Mouse (Mus musculus): Measurements from ENCODE around the gene Keg1. TPM values are rescaled to one million over a fixed set of nuclear protein-coding genes. Genes with fewer than 3 reads are reported as not detected.
"Not testable (repeated sequence)": the region's sequence is repeated elsewhere in the genome, so short reads cannot be mapped to it uniquely, and the experiment has no call there.

The Keg1 gene
- not detected in 2 replicates for polyA plus RNA-seq (2015; fragmentation: Nextera tagmentation; extraction: Ambion mirVana)

- 87% methylated on average over 3 of the region's 3 CpGs for WGBS
- Histone ChIP-seq H3K36me3 (ENCODE audit: control insufficient read depth, insufficient read depth, low read length) (no peaks in the 10 kb centered on the region), H3K4me3 (ENCODE audit: low read length) (no peak within 1 kb of the TSS), H3K4me2 (ENCODE audit: low read length) (no peak within 1 kb of the TSS), H3K27ac (ENCODE audit: low read depth, low read length) (no peak within 1 kb of the TSS), H3K27me3 (replicated peaks; ENCODE audit: control insufficient read depth, insufficient read depth, low read length) (no peaks in the 10 kb centered on the region), H3K9ac (ENCODE audit: low read depth, low read length) (no peak within 1 kb of the TSS), H3K9me3 (ENCODE audit: control insufficient read depth, low read length) (no peaks in the 10 kb centered on the region), H3K4me1 (ENCODE audit: control insufficient read depth, insufficient read depth, low read depth, low read length) (no peaks in the 10 kb centered on the region)
- ATAC-seq, result no peak
These were observed at the start of gene Keg1 for GRCm38 (mm10) chr19:12695590-12695989. TSS of gene Keg1 (plus strand) at chr19:12695786.

- no peak overlapping the region for H3K27ac ChIP-seq (ENCODE audit: low read depth, low read length)
- no peak overlapping the region for H3K4me3 ChIP-seq (ENCODE audit: low read length)
- no peak for ATAC-seq
- H3K4me2 ChIP-seq (ENCODE audit: low read length), result no peak overlapping the region
- no peaks in the 10 kb centered on the region for H3K9me3 ChIP-seq (ENCODE audit: control insufficient read depth, low read length)
- H3K9ac ChIP-seq (ENCODE audit: low read depth, low read length), result no peak overlapping the region
- H3K4me1 ChIP-seq (ENCODE audit: control insufficient read depth, insufficient read depth, low read depth, low read length), result no peaks in the 10 kb centered on the region
- H3K36me3 ChIP-seq (ENCODE audit: control insufficient read depth, insufficient read depth, low read length), result no peaks in the 10 kb centered on the region
- no peaks in the 10 kb centered on the region for H3K27me3 ChIP-seq (replicated peaks; ENCODE audit: control insufficient read depth, insufficient read depth, low read length)
These were observed 46.1 kb upstream of the Keg1 start for GRCm38 (mm10) chr19:12649511-12649910.

GRCm38 (mm10) chr19:12666156-12666555 lies 29.4 kb upstream of the Keg1 start:
- Histone ChIP-seq H3K27ac (ENCODE audit: low read depth, low read length) (no peak overlapping the region), H3K9me3 (ENCODE audit: control insufficient read depth, low read length) (peaks cover 9% of the 10 kb centered on the region; the same call in 1 of the 2 replicates), H3K27me3 (replicated peaks; ENCODE audit: control insufficient read depth, insufficient read depth, low read length) (no peaks in the 10 kb centered on the region), H3K4me1 (ENCODE audit: control insufficient read depth, insufficient read depth, low read depth, low read length) (no peaks in the 10 kb centered on the region), H3K36me3 (ENCODE audit: control insufficient read depth, insufficient read depth, low read length) (no peaks in the 10 kb centered on the region), H3K4me3 (ENCODE audit: low read length) (no peak overlapping the region), H3K4me2 (ENCODE audit: low read length) (no peak overlapping the region), H3K9ac (ENCODE audit: low read depth, low read length) (no peak overlapping the region)
- 83% methylated on average over 1 of the region's 1 CpGs for WGBS
- no peak for ATAC-seq

GRCm38 (mm10) chr19:12668601-12669000 lies 27.0 kb upstream of the Keg1 start:
- H3K9me3 ChIP-seq (ENCODE audit: control insufficient read depth, low read length); H3K36me3 ChIP-seq (ENCODE audit: control insufficient read depth, insufficient read depth, low read length); H3K9ac ChIP-seq (ENCODE audit: low read depth, low read length); H3K4me1 ChIP-seq (ENCODE audit: control insufficient read depth, insufficient read depth, low read depth, low read length); H3K27me3 ChIP-seq (replicated peaks; ENCODE audit: control insufficient read depth, insufficient read depth, low read length); ATAC-seq; H3K4me3 ChIP-seq (ENCODE audit: low read length); H3K27ac ChIP-seq (ENCODE audit: low read depth, low read length); H3K4me2 ChIP-seq (ENCODE audit: low read length): not testable (repeated sequence)
- WGBS, result 97% methylated on average over 3 of the region's 3 CpGs

GRCm38 (mm10) chr19:12670139-12670538 lies 25.4 kb upstream of the Keg1 start, which contains the start of gene Olfr1442:
TSS of gene Olfr1442 (plus strand) at chr19:12670439.
- no peak within 1 kb of the TSS for H3K4me3 ChIP-seq (ENCODE audit: low read length)
- no peak within 1 kb of the TSS for H3K4me2 ChIP-seq (ENCODE audit: low read length)
- no peak within 1 kb of the TSS for H3K9ac ChIP-seq (ENCODE audit: low read depth, low read length)
- no peaks in the 10 kb centered on the region for H3K4me1 ChIP-seq (ENCODE audit: control insufficient read depth, insufficient read depth, low read depth, low read length)
- H3K9me3 ChIP-seq (ENCODE audit: control insufficient read depth, low read length), result no peaks in the 10 kb centered on the region
- H3K36me3 ChIP-seq (ENCODE audit: control insufficient read depth, insufficient read depth, low read length), result no peaks in the 10 kb centered on the region
- no peaks in the 10 kb centered on the region for H3K27me3 ChIP-seq (replicated peaks; ENCODE audit: control insufficient read depth, insufficient read depth, low read length)
- no peak within 1 kb of the TSS for H3K27ac ChIP-seq (ENCODE audit: low read depth, low read length)
- no peak for ATAC-seq

GRCm38 (mm10) chr19:12671051-12671450 lies 24.5 kb upstream of the Keg1 start:
- Histone ChIP-seq H3K4me1 (ENCODE audit: control insufficient read depth, insufficient read depth, low read depth, low read length) (no peaks in the 10 kb centered on the region), H3K9me3 (ENCODE audit: control insufficient read depth, low read length) (no peaks in the 10 kb centered on the region), H3K9ac (ENCODE audit: low read depth, low read length) (no peak overlapping the region), H3K27me3 (replicated peaks; ENCODE audit: control insufficient read depth, insufficient read depth, low read length) (no peaks in the 10 kb centered on the region), H3K27ac (ENCODE audit: low read depth, low read length) (no peak overlapping the region), H3K4me2 (ENCODE audit: low read length) (no peak overlapping the region), H3K4me3 (ENCODE audit: low read length) (no peak overlapping the region), H3K36me3 (ENCODE audit: control insufficient read depth, insufficient read depth, low read length) (no peaks in the 10 kb centered on the region)
- 86% methylated on average over 4 of the region's 4 CpGs for WGBS
- no peak for ATAC-seq

GRCm38 (mm10) chr19:12677812-12678211 lies 17.8 kb upstream of the Keg1 start, which contains the start of gene Olfr1443:
TSS of gene Olfr1443 (plus strand) at chr19:12678112.
- no peak within 1 kb of the TSS for H3K27ac ChIP-seq (ENCODE audit: low read depth, low read length)
- no peak within 1 kb of the TSS for H3K4me2 ChIP-seq (ENCODE audit: low read length)
- no peaks in the 10 kb centered on the region for H3K27me3 ChIP-seq (replicated peaks; ENCODE audit: control insufficient read depth, insufficient read depth, low read length)
- H3K36me3 ChIP-seq (ENCODE audit: control insufficient read depth, insufficient read depth, low read length), result no peaks in the 10 kb centered on the region
- H3K4me1 ChIP-seq (ENCODE audit: control insufficient read depth, insufficient read depth, low read depth, low read length), result no peaks in the 10 kb centered on the region
- H3K4me3 ChIP-seq (ENCODE audit: low read length), result no peak within 1 kb of the TSS
- ATAC-seq, result no peak
- H3K9ac ChIP-seq (ENCODE audit: low read depth, low read length), result no peak within 1 kb of the TSS
- WGBS, result 74% methylated on average over 3 of the region's 3 CpGs
- no peaks in the 10 kb centered on the region for H3K9me3 ChIP-seq (ENCODE audit: control insufficient read depth, low read length)

- no peaks in the 10 kb centered on the region for H3K9me3 ChIP-seq (ENCODE audit: control insufficient read depth, low read length)
- no peak overlapping the region for H3K4me2 ChIP-seq (ENCODE audit: low read length)
- H3K27me3 ChIP-seq (replicated peaks; ENCODE audit: control insufficient read depth, insufficient read depth, low read length), result no peaks in the 10 kb centered on the region
- H3K4me1 ChIP-seq (ENCODE audit: control insufficient read depth, insufficient read depth, low read depth, low read length), result no peaks in the 10 kb centered on the region
- no peak overlapping the region for H3K27ac ChIP-seq (ENCODE audit: low read depth, low read length)
- H3K4me3 ChIP-seq (ENCODE audit: low read length), result no peak overlapping the region
- no peak for ATAC-seq
- H3K36me3 ChIP-seq (ENCODE audit: control insufficient read depth, insufficient read depth, low read length), result no peaks in the 10 kb centered on the region
- no peak overlapping the region for H3K9ac ChIP-seq (ENCODE audit: low read depth, low read length)
These were observed 10.9 kb upstream of the Keg1 start for GRCm38 (mm10) chr19:12684638-12685037.

GRCm38 (mm10) chr19:12685231-12685630 lies 10.4 kb upstream of the Keg1 start:
- Histone ChIP-seq H3K27ac (ENCODE audit: low read depth, low read length) (no peak overlapping the region), H3K4me1 (ENCODE audit: control insufficient read depth, insufficient read depth, low read depth, low read length) (no peaks in the 10 kb centered on the region), H3K4me3 (ENCODE audit: low read length) (no peak overlapping the region), H3K9ac (ENCODE audit: low read depth, low read length) (no peak overlapping the region), H3K4me2 (ENCODE audit: low read length) (no peak overlapping the region), H3K36me3 (ENCODE audit: control insufficient read depth, insufficient read depth, low read length) (no peaks in the 10 kb centered on the region), H3K27me3 (replicated peaks; ENCODE audit: control insufficient read depth, insufficient read depth, low read length) (no peaks in the 10 kb centered on the region), H3K9me3 (ENCODE audit: control insufficient read depth, low read length) (no peaks in the 10 kb centered on the region)
- no peak for ATAC-seq

- no peaks in the 10 kb centered on the region for H3K27me3 ChIP-seq (replicated peaks; ENCODE audit: control insufficient read depth, insufficient read depth, low read length)
- no peaks in the 10 kb centered on the region for H3K9me3 ChIP-seq (ENCODE audit: control insufficient read depth, low read length)
- H3K4me2 ChIP-seq (ENCODE audit: low read length), result no peak overlapping the region
- no peak for ATAC-seq
- no peak overlapping the region for H3K27ac ChIP-seq (ENCODE audit: low read depth, low read length)
- H3K36me3 ChIP-seq (ENCODE audit: control insufficient read depth, insufficient read depth, low read length), result no peaks in the 10 kb centered on the region
- H3K4me3 ChIP-seq (ENCODE audit: low read length), result no peak overlapping the region
- H3K4me1 ChIP-seq (ENCODE audit: control insufficient read depth, insufficient read depth, low read depth, low read length), result no peaks in the 10 kb centered on the region
- no peak overlapping the region for H3K9ac ChIP-seq (ENCODE audit: low read depth, low read length)
These were observed 635 bp downstream of the Keg1 start for GRCm38 (mm10) chr19:12696221-12696620.
